ENCODE assay signal across 8 mouse cellular contexts in the genomic region with DNA sequence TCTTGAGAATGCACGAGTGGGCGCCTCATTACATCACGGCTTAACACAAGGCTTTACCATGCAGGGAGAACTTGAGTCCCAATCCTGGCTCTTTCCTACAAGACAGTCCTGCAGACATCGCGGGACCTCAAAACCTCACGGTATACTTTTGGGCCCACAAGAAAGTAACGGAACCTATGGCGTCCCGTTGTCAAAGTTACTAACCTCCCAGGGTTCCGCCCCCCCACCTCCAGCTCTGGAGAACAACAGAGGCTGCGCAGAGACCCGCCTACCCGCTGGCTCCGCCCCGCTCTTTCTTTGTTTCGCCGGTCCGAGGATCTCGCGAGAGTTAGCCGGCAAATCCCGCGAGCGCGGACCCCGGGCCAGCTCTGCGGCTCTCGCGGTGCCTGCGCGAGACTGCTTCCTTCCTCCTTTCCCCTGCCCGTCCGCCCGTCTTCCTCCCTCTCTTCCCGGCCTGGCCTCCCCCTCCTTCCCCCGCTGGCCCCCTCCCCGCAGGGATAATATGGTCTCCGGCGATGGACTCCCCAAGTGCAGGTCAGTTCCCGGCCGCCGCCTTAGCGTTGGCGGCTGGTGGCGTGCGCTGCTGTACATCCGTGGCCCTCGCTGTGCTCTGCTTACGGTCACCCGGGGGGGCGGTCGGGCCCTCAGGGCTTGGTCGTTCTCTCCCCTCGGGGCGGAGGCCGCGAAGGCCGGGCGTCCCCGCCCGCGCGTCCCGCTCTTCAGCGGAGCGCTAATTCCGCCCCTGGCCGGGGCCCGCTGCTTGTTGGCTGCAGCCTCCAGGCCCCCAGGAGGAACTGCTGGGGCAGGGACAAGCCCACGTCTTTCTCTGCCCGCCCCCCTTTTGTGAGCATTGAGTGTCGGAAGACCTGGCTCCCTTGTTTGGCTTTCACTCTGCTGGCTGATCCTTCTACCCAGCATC. TPM values are rescaled to one million over a fixed set of nuclear protein-coding genes. Genes with fewer than 3 reads are reported as not detected.
DNase-seq lines count a peak whose midpoint lies in the region; ATAC-seq and TF ChIP-seq lines count a peak whose summit lies in the region.

Ireb2 (plus strand) TSS at position 427 of the 919 bp plus-strand sequence.

- TF ChIP-seq CTCF in liver, adult 2 months (IDR thresholded peaks at IDR 0.05; ENCODE audit: low read depth, low read length): no peak

- peak; percentile 64; the same call in 1 of the 2 replicates for TF ChIP-seq POLR2A in liver, adult 2 months (IDR thresholded peaks at IDR 0.05; ENCODE audit: extremely low read depth, insufficient read depth, low read length)
- peak; percentile 87 for TF ChIP-seq POLR2A in myocyte (IDR thresholded peaks at IDR 0.05; ENCODE audit: insufficient read length, low read depth)

- WGBS in heart, embryonic 11.5 days (ENCODE audit: insufficient replicate concordance): under 1% methylated on average over 72 of the region's 72 CpGs
- under 1% methylated on average over 72 of the region's 72 CpGs for WGBS in kidney, embryonic 16.5 days
- WGBS in liver, adult 2 months: under 1% methylated on average over 72 of the region's 72 CpGs

- peaks cover 17% of the 10 kb centered on the region for H3K79me2 ChIP-seq in liver, adult 2 months (ENCODE audit: control insufficient read depth, insufficient read depth, low read length)
- peaks cover 47% of the 10 kb centered on the region for H3K79me2 ChIP-seq in myocyte (ENCODE audit: control insufficient read depth, insufficient read depth)

- H3K4me2 ChIP-seq in heart, embryonic 11.5 days: peak within 1 kb of the TSS; percentile 84
- peak within 1 kb of the TSS; percentile 77 for H3K4me2 ChIP-seq in kidney, embryonic 16.5 days (replicated peaks; ENCODE audit: low read depth, low read length)
- peak within 1 kb of the TSS; percentile 98 for H3K4me2 ChIP-seq in myocyte (ENCODE audit: low read depth)

- no peaks in the 10 kb centered on the region for H3K9me3 ChIP-seq in heart, embryonic 11.5 days (replicated peaks; ENCODE audit: control insufficient read depth, low read length)
- H3K9me3 ChIP-seq in kidney, embryonic 16.5 days (ENCODE audit: low read length): no peaks in the 10 kb centered on the region

- H3K9ac ChIP-seq in heart, embryonic 11.5 days (ENCODE audit: low read depth, low read length): peak within 1 kb of the TSS; percentile 94
- H3K9ac ChIP-seq in kidney, embryonic 16.5 days (replicated peaks; ENCODE audit: low read length): peak within 1 kb of the TSS; percentile 97
- H3K9ac ChIP-seq in liver, adult 2 months (ENCODE audit: low read depth, low read length): peak within 1 kb of the TSS; percentile 95

- H3K27ac ChIP-seq in heart, embryonic 11.5 days (ENCODE audit: low read depth, low read length): peak within 1 kb of the TSS; percentile 91
- peak within 1 kb of the TSS; percentile 92 for H3K27ac ChIP-seq in kidney, embryonic 16.5 days (ENCODE audit: low read length)
- peak within 1 kb of the TSS; percentile 88 for H3K27ac ChIP-seq in liver, adult 2 months (replicated peaks; ENCODE audit: insufficient read depth, low read depth, low read length)

- peak within 1 kb of the TSS; percentile 99 for H3K4me3 ChIP-seq in heart, embryonic 11.5 days (ENCODE audit: low read depth, low read length)
- H3K4me3 ChIP-seq in kidney, embryonic 16.5 days (ENCODE audit: low read length): peak within 1 kb of the TSS; percentile 91
- H3K4me3 ChIP-seq in liver, adult 2 months (ENCODE audit: insufficient read depth, low read depth, low read length): peak within 1 kb of the TSS; percentile 96
- H3K4me3 ChIP-seq in myocyte: peak within 1 kb of the TSS; percentile 88

- peak within 1 kb of the TSS; percentile 99 for H3ac ChIP-seq in myocyte (ENCODE audit: control insufficient read depth, insufficient read length)

- DNase-seq in B cell, adult 2 months: peak; percentile 99
- peak; percentile 98 for DNase-seq in brain, adult 2 months (ENCODE audit: low read depth, low spot score)
- DNase-seq in liver, adult 2 months (ENCODE audit: extremely low read depth, low read depth, low spot score): peak; percentile 84
- peak; percentile 99 for DNase-seq in splenic B cell, adult 2 months (ENCODE audit: low read depth, low spot score)

- peaks cover 6% of the 10 kb centered on the region for H3K4me1 ChIP-seq in heart, embryonic 11.5 days (ENCODE audit: control insufficient read depth, insufficient read depth, low read length)
- H3K4me1 ChIP-seq in kidney, embryonic 16.5 days (ENCODE audit: insufficient read depth, low read length): peaks cover 6% of the 10 kb centered on the region
- peaks cover 26% of the 10 kb centered on the region for H3K4me1 ChIP-seq in liver, adult 2 months (ENCODE audit: control insufficient read depth, insufficient read depth, low read length)

- H3K36me3 ChIP-seq in heart, embryonic 11.5 days (ENCODE audit: control insufficient read depth, insufficient read depth, low read length): peaks cover 7% of the 10 kb centered on the region
- peaks cover 17% of the 10 kb centered on the region for H3K36me3 ChIP-seq in kidney, embryonic 16.5 days (ENCODE audit: insufficient read depth, low read length)
- peaks cover 22% of the 10 kb centered on the region for H3K36me3 ChIP-seq in liver, adult 2 months (ENCODE audit: control insufficient read depth, insufficient read depth, low read length)
- H3K36me3 ChIP-seq in myocyte (ENCODE audit: control insufficient read depth, insufficient read depth): peaks cover 28% of the 10 kb centered on the region
- H3K36me3 ChIP-seq in splenic B cell, adult 2 months (ENCODE audit: control insufficient read depth, insufficient read depth, low read length, poor library complexity, severe bottlenecking): peaks cover 1% of the 10 kb centered on the region; the same call in 1 of the 2 replicates

- no peaks in the 10 kb centered on the region for H3K27me3 ChIP-seq in heart, embryonic 11.5 days (ENCODE audit: control insufficient read depth, insufficient read depth, low read length)
- no peaks in the 10 kb centered on the region for H3K27me3 ChIP-seq in kidney, embryonic 16.5 days (ENCODE audit: insufficient read depth, low read length)
- H3K27me3 ChIP-seq in liver, adult 2 months (ENCODE audit: control insufficient read depth, insufficient read depth, low read length): no peaks in the 10 kb centered on the region
- H3K27me3 ChIP-seq in myocyte (ENCODE audit: control insufficient read depth, insufficient read depth, insufficient read length): no peaks in the 10 kb centered on the region
- no peaks in the 10 kb centered on the region for H3K27me3 ChIP-seq in splenic B cell, adult 2 months (ENCODE audit: control insufficient read depth, insufficient read depth, low read length, poor library complexity, severe bottlenecking)

- ATAC-seq in erythroblast, adult 5-6 weeks (replicated peaks; ENCODE audit: low FRiP score, poor library complexity, severe bottlenecking): peak; percentile 95
- ATAC-seq in heart, embryonic 11.5 days (replicated peaks; ENCODE audit: insufficient number of reproducible peaks, low FRiP score, low TSS enrichment): peak; percentile 96
- peak; percentile 98 for ATAC-seq in kidney, embryonic 16.5 days (ENCODE audit: low FRiP score, low TSS enrichment)

TF ChIP-seq in myocyte, 11 proteins besides CTCF, POLR2A, EP300 and RAD21:
- no peak for TF ChIP-seq E2F4 (IDR thresholded peaks at IDR 0.05; ENCODE audit: insufficient read depth)
- no peak for TF ChIP-seq MYOG (IDR thresholded peaks at IDR 0.05; ENCODE audit: control insufficient read depth in 1 of 3, insufficient read depth in 1 of 3, insufficient read length in 2 of 3, low read depth in 2 of 3)
- TF ChIP-seq POLR2AphosphoS2 (IDR thresholded peaks at IDR 0.05; ENCODE audit: insufficient read length, low read depth): peak; percentile 83
- TF ChIP-seq TCF3 (IDR thresholded peaks at IDR 0.05; ENCODE audit: insufficient read length, low read depth): no peak

RNA-seq across cellular contexts. Expression of gene Ireb2, which starts in this region (rescaled TPM):
- total RNA-seq in erythroblast, adult 5-6 weeks (2015; ENCODE audit: low replicate concordance): 16.7 and 17.3 TPM in 2 replicates
- total RNA-seq in erythroblast, adult 5-6 weeks (2017; ENCODE audit: low replicate concordance): 10.6 and 19.1 TPM in 2 replicates
- polyA plus RNA-seq in heart, embryonic 11.5 days (2014; fragmentation: Nextera tagmentation; extraction: Ambion mirVana): 33.4 and 38.2 TPM in 2 replicates
- 35.4 and 37.9 TPM in 2 replicates for polyA plus RNA-seq in kidney, embryonic 16.5 days (2015; fragmentation: Nextera tagmentation; extraction: Ambion mirVana)
- 53.8 and 58.7 TPM in 2 replicates for total RNA-seq in liver, adult 2 months (2014; rRNA removed)
- polyA plus RNA-seq in liver, adult 2 months (2012; rRNA removed): 7.1 and 7.7 TPM in 2 replicates
- 9.4 TPM for polyA plus RNA-seq in myocyte (2012; fragmentation: generic; extraction: Trizol)

Comparison
In these comparisons a context has a peak if more than half of its experiments do, and no peak if none do; other contexts are left out.
1. Peak in every context shown above with its lines: DNase-seq, ATAC-seq, H3K4me3 ChIP-seq and H3K27ac ChIP-seq.